Mouse (Mus musculus) gonadal fat pad, adult 2 months (tissue): ENCODE results near the gene Spata31d1b. TPM values are rescaled to one million over a fixed set of nuclear protein-coding genes. Genes with fewer than 3 reads are reported as not detected.
"Not testable (repeated sequence)": the region's sequence is repeated elsewhere in the genome, so short reads cannot be mapped to it uniquely, and the experiment has no call there.

ENCODE experiments used
- DNase-seq: peaks from one replicate; pipeline ENCODE4 v3.0.0-alpha.2; 2012; ENCODE audit warnings: low read depth
- polyA plus RNA-seq: library from polyadenylated mRNA; depleted of rRNA; stranded (reverse); fragments of >200 nt; gene quantifications from 2 replicates; pipeline ENCODE4 v1.2.3, GENCODE M21; 2012; rRNA removed

Gene Spata31d1b
- polyA plus RNA-seq: 0.18 and 0.43 TPM in 2 replicates

- not testable (repeated sequence) for DNase-seq
Observed at GRCm38 (mm10) chr13:59711984-59712383, at the start of gene Spata31d1b. Gene Spata31d1b (plus strand): TSS chr13:59712284.

GRCm38 (mm10) chr13:59663939-59664712, 48.0 kb upstream of the Spata31d1b start:
- DNase-seq: no peak

DNA sequence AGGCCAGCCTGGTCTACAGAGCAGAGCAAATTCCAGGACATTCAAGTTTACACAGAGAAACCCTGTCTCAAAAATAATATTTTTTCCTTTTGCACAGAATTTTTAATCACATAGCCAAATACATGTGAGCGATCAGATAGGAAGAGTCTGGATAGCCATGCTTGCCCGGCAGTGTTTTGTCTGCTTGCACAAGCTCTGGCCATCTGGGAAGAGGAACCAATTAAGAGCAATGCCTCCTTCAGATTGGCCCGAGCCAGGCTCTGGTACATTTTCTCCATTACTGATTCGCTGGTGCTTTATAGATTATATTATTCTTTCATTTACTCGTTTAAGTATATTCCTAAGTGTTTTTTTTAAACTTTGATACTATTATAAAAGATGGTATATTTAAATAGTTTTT, 44.3 kb upstream of the Spata31d1b start:
- no peak for DNase-seq

GRCm38 (mm10) chr13:59668501-59669093, 43.5 kb upstream of the Spata31d1b start:
- DNase-seq: no peak

GRCm38 (mm10) chr13:59669946-59670345, 42.1 kb upstream of the Spata31d1b start:
- no peak for DNase-seq

- no peak for DNase-seq
Observed at GRCm38 (mm10) chr13:59671521-59671920, 40.6 kb upstream of the Spata31d1b start.

DNA sequence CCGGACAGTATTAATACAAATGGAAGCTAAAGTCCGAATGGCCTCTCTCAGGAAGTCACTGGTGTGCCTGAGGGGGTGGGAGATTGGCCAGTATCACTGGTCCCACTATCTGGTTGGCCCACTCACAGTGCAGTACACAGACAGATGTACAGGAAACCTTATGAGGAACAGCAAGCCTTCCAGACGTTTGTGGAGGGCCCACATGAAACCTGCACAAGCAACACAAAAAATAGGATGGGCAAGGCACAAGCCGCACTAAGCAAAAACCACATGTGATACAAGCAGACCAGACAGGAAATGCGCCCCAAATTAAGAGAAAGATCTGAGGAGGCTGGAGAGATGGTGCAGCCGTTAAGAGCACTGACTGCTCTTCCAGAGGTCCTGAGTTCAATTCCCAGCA, 39.8 kb upstream of the Spata31d1b start:
- no peak for DNase-seq

DNA sequence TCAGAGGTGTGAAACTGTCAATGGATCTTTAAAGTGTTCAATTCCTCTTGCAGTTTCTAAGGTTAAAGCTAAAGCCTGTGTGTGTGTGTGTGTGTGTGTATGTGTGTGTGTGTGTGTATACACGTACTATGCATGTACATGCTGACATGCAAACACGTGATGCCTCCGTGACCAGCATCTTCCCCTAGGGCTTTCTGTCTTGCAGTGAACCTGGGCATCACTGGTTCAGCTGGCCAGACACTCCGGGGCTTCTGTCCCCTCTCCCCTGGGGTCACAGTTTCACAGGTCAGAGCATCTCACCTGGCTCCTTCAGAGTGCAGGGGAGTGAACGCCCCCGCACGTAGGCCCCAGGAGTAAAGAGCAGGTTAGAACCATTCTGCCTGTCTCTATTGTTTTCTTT, 38.5 kb upstream of the Spata31d1b start:
- DNase-seq: no peak

DNA sequence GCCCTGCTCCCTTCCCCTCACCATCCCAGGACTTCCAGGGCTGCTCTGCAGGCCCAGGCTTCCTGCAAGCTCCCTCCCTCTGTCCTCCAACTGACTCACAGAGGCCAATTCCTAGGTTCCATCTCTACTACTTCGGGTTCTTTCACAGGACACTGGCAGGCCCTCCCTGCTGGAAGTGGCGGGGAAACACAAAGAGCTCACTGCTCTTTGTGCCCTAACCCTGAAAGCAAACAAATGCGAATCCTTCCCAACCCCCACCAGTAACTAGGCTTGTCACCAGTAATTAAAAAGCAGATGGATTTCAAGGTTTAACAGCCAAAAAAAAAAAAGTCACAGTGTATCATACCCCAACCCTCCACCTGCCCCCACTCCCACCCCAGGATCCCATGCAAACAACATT, 37.9 kb upstream of the Spata31d1b start:
- DNase-seq: no peak

- DNase-seq: no peak
Observed at GRCm38 (mm10) chr13:59674761-59675150, 37.3 kb upstream of the Spata31d1b start.

- DNase-seq: no peak
Observed at GRCm38 (mm10) chr13:59675151-59676011, 36.7 kb upstream of the Spata31d1b start, which contains the start of gene Golm1. Gene Golm1 (minus strand): TSS chr13:59675811.

DNA sequence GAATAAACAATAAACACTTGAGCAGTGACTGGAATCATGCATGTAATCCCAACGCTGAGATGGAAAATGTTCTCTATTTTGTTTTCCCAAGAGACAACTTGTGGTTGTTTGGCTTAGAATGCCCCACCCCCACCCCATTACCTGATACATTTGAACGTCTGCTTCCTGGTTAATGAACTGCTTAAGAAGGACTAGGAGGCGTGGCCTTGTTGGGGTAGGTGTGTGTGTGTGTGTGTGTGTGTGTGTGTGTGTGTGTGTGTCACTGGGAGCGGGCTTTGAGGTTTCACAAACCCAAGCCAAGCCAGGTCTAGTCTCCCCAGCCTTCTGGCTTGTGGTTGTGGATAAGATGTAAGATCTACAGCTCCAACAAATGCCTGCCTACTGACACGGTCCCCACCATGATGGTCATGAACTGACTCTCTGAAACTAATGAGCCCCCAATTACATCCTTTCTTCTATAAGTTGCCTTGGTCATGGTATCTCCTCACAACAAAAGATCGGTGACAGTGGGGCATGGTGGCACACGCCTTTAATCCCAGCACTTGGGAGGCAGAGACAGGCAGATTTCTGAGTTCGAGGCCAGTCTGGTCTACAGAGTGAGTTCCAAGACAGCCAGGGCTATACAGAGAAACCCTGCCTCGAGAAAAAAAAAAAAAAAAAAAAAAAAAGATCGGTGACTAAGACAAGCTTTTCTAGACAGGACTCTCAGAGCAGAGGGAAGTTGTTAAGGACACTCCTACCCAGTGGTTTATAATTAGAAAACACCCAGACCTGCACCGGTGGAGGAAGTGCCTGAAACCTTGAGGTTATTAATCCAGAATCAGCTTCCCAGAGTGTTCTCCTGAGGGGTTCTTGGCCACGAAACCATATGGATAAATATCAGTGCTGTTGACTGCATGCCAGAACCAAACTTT, 35.5 kb upstream of the Spata31d1b start:
- DNase-seq: no peak

GRCm38 (mm10) chr13:59679306-59679705, 32.8 kb upstream of the Spata31d1b start:
- no peak for DNase-seq

- DNase-seq: no peak
Observed at GRCm38 (mm10) chr13:59679908-59680307, 32.2 kb upstream of the Spata31d1b start.

- no peak for DNase-seq
Observed at GRCm38 (mm10) chr13:59682629-59683028, 29.5 kb upstream of the Spata31d1b start.

DNA sequence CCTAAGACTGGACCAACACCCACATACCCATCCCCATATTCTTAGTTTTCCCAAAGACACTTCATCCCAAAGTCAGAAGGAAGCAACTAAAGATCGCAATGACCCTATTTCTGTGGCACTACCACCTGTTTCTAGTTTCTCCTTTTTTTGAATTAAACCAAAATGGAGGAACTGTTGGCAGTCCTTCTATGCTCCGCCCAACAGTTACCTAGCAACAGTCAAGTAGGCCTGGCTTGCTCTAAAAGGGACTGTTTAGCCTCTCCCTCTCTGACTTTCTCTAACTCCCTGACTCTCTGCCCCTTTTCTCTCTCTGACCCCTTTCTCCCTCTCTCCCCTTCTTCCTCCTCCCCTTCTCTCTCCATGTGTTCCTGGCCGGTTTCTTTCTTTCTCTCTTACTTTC, 26.8 kb upstream of the Spata31d1b start:
- DNase-seq: no peak

DNA sequence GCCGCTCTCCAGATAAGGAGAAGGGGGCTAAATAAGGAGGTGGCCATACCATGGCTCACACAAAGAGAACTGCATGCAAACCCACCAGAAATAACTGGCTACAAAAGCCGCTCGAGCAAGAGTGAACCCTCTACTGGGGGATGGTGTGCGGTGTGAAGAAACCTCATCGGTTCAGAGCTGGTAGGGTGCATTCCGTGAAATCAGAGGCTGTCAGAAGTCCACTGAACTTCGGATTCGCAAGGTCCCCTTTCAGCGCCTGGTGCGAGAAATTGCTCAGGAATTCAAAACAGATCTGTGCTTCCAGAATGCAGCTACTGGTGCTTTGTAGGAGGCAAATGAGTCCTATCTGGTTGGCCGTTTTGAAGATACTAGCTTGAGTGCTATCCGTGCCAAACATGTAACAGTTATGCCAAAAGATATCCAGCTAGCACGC, 23.7 kb upstream of the Spata31d1b start:
- no peak for DNase-seq

- no peak for DNase-seq
Observed at GRCm38 (mm10) chr13:59689313-59689712, 22.8 kb upstream of the Spata31d1b start.

- DNase-seq: no peak
Observed at GRCm38 (mm10) chr13:59689843-59690242, 22.2 kb upstream of the Spata31d1b start.

- DNase-seq: no peak
Observed at GRCm38 (mm10) chr13:59690576-59690975, 21.5 kb upstream of the Spata31d1b start.

GRCm38 (mm10) chr13:59691478-59691877, 20.6 kb upstream of the Spata31d1b start:
- DNase-seq: no peak
